Mouse (Mus musculus) liver, postnatal 0 days (tissue): ENCODE measurements around the gene Rad51b.

Experiments used
- CTCF ChIP-seq: sonication (generic); IDR thresholded peaks from 2 replicates; pipeline ENCODE4 v1.5.1; 2016; ENCODE audit warnings: antibody characterized with exemption, low read depth
- EP300 ChIP-seq: IDR thresholded peaks from 2 replicates; pipeline ENCODE4 v1.6.1; 2016; ENCODE audit warnings: antibody characterized with exemption, low read depth, mild to moderate bottlenecking

DNA sequence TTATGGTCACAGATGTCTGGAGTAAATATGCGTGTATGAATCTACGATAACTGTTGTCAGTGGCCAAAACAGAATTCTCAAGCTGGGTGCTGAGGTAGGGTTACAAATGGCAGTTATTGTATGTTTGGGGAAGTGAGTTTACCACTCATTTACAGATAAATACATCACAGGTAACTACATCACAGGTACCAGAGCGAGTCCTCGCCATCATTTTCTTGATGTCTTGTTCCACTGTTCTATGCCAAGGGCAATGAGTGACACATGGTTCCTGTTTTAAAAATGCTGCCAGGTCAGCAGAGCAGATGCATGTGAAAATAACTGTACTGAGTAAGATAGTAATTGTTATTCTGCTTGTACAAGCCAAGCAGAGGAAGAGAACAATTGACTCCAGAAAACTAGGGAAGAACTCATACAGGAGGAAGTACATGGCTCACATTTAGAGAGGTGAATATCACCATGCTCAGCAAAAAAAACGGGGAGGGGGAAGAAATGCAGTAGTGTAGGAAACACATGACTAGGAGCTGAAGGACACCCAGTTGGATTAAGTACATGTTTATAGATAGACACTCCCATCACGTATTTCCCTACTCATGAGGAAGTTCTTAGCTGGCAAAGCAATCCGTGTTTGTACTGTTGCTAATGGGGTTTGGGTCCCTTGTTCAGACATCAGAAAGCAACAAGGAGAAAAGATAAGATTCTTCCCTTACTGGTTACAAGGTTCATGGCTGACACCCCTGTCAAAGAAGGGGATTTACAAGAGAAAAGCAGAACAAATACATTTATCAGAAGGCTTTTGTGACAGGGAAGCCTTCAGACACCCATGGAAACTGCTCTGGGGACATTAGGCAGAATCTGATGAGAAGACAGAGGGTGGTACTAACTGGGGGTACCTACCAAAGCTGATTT, 333.1 kb downstream of the Rad51b start:
- no peak for TF ChIP-seq CTCF
- peak; percentile 47; the same call in 1 of the 2 replicates for TF ChIP-seq EP300
